Mouse (Mus musculus) bone marrow, adult 2 months (tissue): ENCODE data around the gene Vmac.

Experiments used
- CTCF ChIP-seq: fragments of 200-500 bp; IDR thresholded peaks from 2 replicates; pipeline ENCODE4 v1.5.1; 2011; ENCODE audit warnings: low read length, control low read depth; ENCODE audit not compliant: control insufficient read depth, insufficient read depth
- POLR2A ChIP-seq: fragments of 200-500 bp; IDR thresholded peaks from 2 replicates; pipeline ENCODE4 v1.6.1; 2011; ENCODE audit warnings: low read depth, mild to moderate bottlenecking, control low read depth, low read length, borderline replicate concordance; ENCODE audit not compliant: control insufficient read depth

GRCm38 (mm10) chr17:56700451-56700850 lies 17.4 kb downstream of the Vmac start:
- TF ChIP-seq POLR2A: no peak
- no peak for TF ChIP-seq CTCF
